Mouse (Mus musculus): ENCODE data around the gene Cenpf. TPM values are rescaled to one million over a fixed set of nuclear protein-coding genes. Genes with fewer than 3 reads are reported as not detected.
"Not testable (repeated sequence)": the region's sequence is repeated elsewhere in the genome, so short reads cannot be mapped to it uniquely, and the experiment has no call there.

Gene Cenpf
- polyA plus RNA-seq, 1 experiment from 2014 or later, result 73.0 TPM

GRCm38 (mm10) chr1:189694391-189694790 lies 6.5 kb upstream of the Cenpf start:
- H3K4me1 ChIP-seq (replicated peaks), result peaks cover 27% of the 10 kb centered on the region
- no peak overlapping the region for H3K4me3 ChIP-seq
- 91% methylated on average over 2 of the region's 2 CpGs for WGBS
- no peaks in the 10 kb centered on the region for H3K36me3 ChIP-seq
- H3K9me3 ChIP-seq (replicated peaks), result no peaks in the 10 kb centered on the region
- H3K27ac ChIP-seq (ENCODE audit: poor library complexity, severe bottlenecking), result no peak overlapping the region
- no peak overlapping the region for H3K9ac ChIP-seq
- no peak overlapping the region for H3K4me2 ChIP-seq
- no peak for ATAC-seq (ENCODE audit: insufficient number of reproducible peaks, low FRiP score)
- no peaks in the 10 kb centered on the region for H3K27me3 ChIP-seq (replicated peaks)

DNA sequence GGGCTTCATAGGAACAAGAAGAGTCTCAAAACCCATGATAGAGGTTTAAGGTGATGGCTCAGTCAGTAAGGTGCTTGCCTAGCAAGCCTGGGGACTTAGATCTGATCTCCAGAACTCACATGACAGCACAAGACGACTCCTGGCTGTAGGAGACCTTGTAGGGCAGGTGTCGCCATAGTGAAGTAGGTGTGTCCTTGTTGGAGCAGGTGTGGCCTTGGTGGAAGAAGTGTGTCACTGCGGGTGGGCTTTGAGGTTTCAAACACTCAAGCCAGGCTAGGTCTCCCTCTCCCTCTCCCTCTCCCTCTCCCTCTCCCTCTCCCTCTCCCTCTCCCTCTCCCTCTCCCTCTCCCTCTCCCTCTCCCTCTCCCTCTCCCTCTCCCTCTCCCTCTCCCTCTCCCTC lies 4.6 kb upstream of the Cenpf start:
- ATAC-seq (ENCODE audit: insufficient number of reproducible peaks, low FRiP score); H3K36me3 ChIP-seq; H3K27ac ChIP-seq (ENCODE audit: poor library complexity, severe bottlenecking); H3K4me2 ChIP-seq; H3K4me3 ChIP-seq; H3K27me3 ChIP-seq (replicated peaks); H3K9me3 ChIP-seq (replicated peaks); H3K9ac ChIP-seq: not testable (repeated sequence)
- WGBS, result 47% methylated on average over 3 of the region's 3 CpGs
- peaks cover 24% of the 10 kb centered on the region for H3K4me1 ChIP-seq (replicated peaks)

DNA sequence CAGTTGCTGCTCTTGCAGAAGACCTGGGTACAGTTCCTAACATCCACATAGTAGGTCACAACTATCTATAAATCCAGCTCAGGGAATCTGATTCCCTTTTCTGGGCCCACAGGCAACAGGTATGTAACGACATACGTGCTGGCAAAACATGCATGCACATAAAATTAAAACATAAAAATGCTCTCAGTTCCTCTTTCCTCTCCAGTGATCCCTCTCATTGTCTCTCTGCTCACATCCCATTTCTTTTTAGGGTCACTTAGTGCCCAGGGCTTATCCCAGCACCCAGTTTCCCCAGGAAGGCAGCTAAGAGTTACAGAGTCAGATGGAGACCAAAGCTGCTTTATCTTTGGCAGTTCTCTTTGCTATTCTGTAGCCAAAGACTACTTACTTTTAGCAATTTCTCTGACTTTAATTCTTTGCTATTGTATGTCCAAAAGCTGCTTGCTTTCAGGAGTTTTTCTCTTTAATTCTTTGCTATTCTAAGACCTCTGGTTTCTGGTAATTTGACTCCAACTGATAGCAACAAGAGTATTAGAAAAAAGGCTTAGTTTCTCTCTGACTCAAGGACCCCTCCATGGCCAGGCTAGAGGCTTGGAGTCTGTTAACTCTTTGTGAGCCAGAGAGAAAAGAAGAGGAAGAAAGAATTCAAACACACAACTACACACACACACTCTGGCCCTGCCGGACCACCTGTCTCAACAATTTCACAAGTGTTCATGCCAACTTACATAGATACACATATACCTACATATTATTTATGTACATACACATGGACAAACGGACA lies 1.4 kb upstream of the Cenpf start:
- H3K4me2 ChIP-seq, result peak overlapping the region; percentile 68
- ATAC-seq (ENCODE audit: insufficient number of reproducible peaks, low FRiP score), result no peak
- peak overlapping the region; percentile 66 for H3K9ac ChIP-seq
- H3K4me3 ChIP-seq, result peak overlapping the region; percentile 92
- peaks cover 30% of the 10 kb centered on the region for H3K4me1 ChIP-seq (replicated peaks)
- peaks cover 11% of the 10 kb centered on the region for H3K36me3 ChIP-seq
- H3K9me3 ChIP-seq (replicated peaks), result no peaks in the 10 kb centered on the region
- WGBS, result 40% methylated on average over 4 of the region's 4 CpGs
- H3K27ac ChIP-seq (ENCODE audit: poor library complexity, severe bottlenecking), result peak overlapping the region; percentile 78
- no peaks in the 10 kb centered on the region for H3K27me3 ChIP-seq (replicated peaks)

GRCm38 (mm10) chr1:189688388-189688750 lies 483 bp upstream of the Cenpf start:
- H3K9ac ChIP-seq, result peak overlapping the region; percentile 66
- peak overlapping the region; percentile 92 for H3K4me3 ChIP-seq
- WGBS, result 1% methylated on average over 15 of the region's 15 CpGs
- H3K36me3 ChIP-seq, result peaks cover 19% of the 10 kb centered on the region
- ATAC-seq (ENCODE audit: insufficient number of reproducible peaks, low FRiP score), result no peak
- peak overlapping the region; percentile 78; the same call in 1 of the 2 replicates for H3K27ac ChIP-seq (ENCODE audit: poor library complexity, severe bottlenecking)
- H3K9me3 ChIP-seq (replicated peaks), result no peaks in the 10 kb centered on the region
- peak overlapping the region; percentile 68 for H3K4me2 ChIP-seq
- no peaks in the 10 kb centered on the region for H3K27me3 ChIP-seq (replicated peaks)
- H3K4me1 ChIP-seq (replicated peaks), result peaks cover 30% of the 10 kb centered on the region

DNA sequence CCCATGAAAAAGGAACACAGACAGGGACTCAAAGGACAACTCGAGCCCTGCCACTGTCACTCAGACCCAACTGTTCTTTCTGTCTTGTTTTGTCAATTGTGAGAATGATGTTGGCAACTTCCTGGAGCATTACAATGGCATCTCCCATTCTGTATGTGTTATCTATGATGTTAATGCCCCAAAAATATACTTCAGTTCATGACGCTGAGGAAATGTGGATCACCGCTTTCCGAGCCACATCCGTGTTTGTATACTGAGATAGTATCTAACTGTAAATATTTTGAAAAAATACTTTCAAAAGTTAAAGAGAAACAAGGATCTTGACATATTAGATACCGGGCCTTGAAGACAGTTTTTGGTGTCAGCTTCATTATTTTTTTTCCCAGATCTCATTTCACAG lies 1.9 kb downstream of the Cenpf start:
- H3K9ac ChIP-seq, result no peak overlapping the region
- no peak overlapping the region for H3K27ac ChIP-seq (ENCODE audit: poor library complexity, severe bottlenecking)
- WGBS, result 70% methylated on average over 6 of the region's 6 CpGs
- no peaks in the 10 kb centered on the region for H3K27me3 ChIP-seq (replicated peaks)
- peak overlapping the region; percentile 33 for H3K4me2 ChIP-seq
- no peak for ATAC-seq (ENCODE audit: insufficient number of reproducible peaks, low FRiP score)
- H3K4me3 ChIP-seq, result peak overlapping the region; percentile 37; the same call in 1 of the 2 replicates
- peaks cover 30% of the 10 kb centered on the region for H3K4me1 ChIP-seq (replicated peaks)
- H3K9me3 ChIP-seq (replicated peaks), result no peaks in the 10 kb centered on the region
- peaks cover 33% of the 10 kb centered on the region for H3K36me3 ChIP-seq

- Histone ChIP-seq H3K27me3 (replicated peaks) (no peaks in the 10 kb centered on the region), H3K9ac (no peak overlapping the region), H3K27ac (ENCODE audit: poor library complexity, severe bottlenecking) (no peak overlapping the region), H3K4me1 (replicated peaks) (peaks cover 25% of the 10 kb centered on the region), H3K36me3 (peaks cover 44% of the 10 kb centered on the region), H3K4me2 (no peak overlapping the region), H3K9me3 (replicated peaks) (no peaks in the 10 kb centered on the region), H3K4me3 (no peak overlapping the region)
- 92% methylated on average over 9 of the region's 9 CpGs for WGBS
- no peak for ATAC-seq (ENCODE audit: insufficient number of reproducible peaks, low FRiP score)
Measured at GRCm38 (mm10) chr1:189684786-189685415, 3.0 kb downstream of the Cenpf start.

DNA sequence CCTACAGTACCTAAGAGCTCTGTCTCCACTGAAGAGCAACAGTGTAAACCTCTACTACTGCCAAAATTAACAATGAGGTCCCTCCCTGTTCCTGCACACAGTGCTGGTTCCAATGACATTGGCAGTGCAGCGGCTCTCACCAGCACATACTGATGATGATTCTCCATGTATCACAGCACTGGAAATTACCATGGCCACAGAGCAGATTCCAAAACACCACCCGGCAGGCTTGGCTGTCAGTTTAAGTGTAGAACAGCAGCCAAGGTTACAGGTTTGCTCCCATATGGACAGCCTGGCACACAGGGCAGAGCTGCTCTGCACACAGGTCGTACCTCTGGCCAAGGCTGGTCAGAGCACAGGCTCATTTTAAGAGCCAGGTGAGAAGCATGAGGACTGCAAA lies 8.3 kb downstream of the Cenpf start:
- Histone ChIP-seq H3K9me3 (replicated peaks) (no peaks in the 10 kb centered on the region), H3K27ac (ENCODE audit: poor library complexity, severe bottlenecking) (no peak overlapping the region), H3K9ac (no peak overlapping the region), H3K27me3 (replicated peaks) (no peaks in the 10 kb centered on the region), H3K4me1 (replicated peaks) (no peaks in the 10 kb centered on the region), H3K4me3 (no peak overlapping the region), H3K4me2 (no peak overlapping the region), H3K36me3 (peaks cover 65% of the 10 kb centered on the region)
- 96% methylated on average over 3 of the region's 3 CpGs for WGBS
- no peak for ATAC-seq (ENCODE audit: insufficient number of reproducible peaks, low FRiP score)

DNA sequence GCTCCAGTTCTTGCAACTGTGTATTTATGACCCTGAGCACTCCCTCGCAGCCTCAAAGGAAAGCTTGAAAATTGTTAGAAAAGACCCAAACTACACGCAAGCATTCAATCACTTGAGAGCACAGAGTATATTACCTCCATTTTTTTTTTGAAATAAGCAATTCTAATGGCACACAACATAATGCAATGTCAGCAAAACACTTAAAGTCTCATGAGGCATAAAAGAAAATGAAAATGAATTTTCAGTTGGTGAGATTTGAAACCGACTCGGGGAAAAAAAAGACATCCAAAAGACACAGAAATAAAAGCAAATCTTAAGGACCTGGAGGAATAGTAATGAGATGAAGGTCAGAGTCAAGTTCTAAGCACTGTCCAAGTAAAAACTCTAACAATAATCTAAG lies 11.9 kb downstream of the Cenpf start:
- Histone ChIP-seq H3K36me3 (peaks cover 67% of the 10 kb centered on the region), H3K4me1 (replicated peaks) (no peaks in the 10 kb centered on the region), H3K4me3 (no peak overlapping the region), H3K4me2 (no peak overlapping the region), H3K27me3 (replicated peaks) (no peaks in the 10 kb centered on the region), H3K27ac (ENCODE audit: poor library complexity, severe bottlenecking) (no peak overlapping the region), H3K9me3 (replicated peaks) (no peaks in the 10 kb centered on the region), H3K9ac (no peak overlapping the region)
- WGBS, result 95% methylated on average over 4 of the region's 4 CpGs
- no peak for ATAC-seq (ENCODE audit: insufficient number of reproducible peaks, low FRiP score)

DNA sequence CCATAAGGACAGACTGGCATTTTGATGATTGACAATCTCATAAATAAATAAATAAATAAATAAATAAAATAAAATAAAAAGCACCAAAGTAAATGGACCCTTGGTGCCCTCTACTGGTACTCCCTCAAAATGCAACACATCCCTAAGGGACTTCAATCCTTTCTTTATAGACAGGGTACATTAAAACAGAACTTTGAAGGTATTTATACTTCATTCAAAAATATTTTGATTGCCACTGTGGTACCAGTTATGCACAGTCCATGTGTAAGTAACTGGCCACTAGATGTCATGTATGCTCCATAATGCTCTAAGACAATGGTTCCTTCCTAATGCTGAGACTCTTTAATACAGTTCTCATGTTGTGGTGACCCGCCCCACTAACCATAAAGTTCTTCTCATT lies 12.5 kb downstream of the Cenpf start:
- Histone ChIP-seq H3K9ac (no peak overlapping the region), H3K27me3 (replicated peaks) (no peaks in the 10 kb centered on the region), H3K4me1 (replicated peaks) (no peaks in the 10 kb centered on the region), H3K4me3 (no peak overlapping the region), H3K9me3 (replicated peaks) (no peaks in the 10 kb centered on the region), H3K4me2 (no peak overlapping the region), H3K27ac (ENCODE audit: poor library complexity, severe bottlenecking) (no peak overlapping the region), H3K36me3 (peaks cover 65% of the 10 kb centered on the region)
- ATAC-seq (ENCODE audit: insufficient number of reproducible peaks, low FRiP score), result no peak
- 94% methylated on average over 1 of the region's 1 CpGs for WGBS

DNA sequence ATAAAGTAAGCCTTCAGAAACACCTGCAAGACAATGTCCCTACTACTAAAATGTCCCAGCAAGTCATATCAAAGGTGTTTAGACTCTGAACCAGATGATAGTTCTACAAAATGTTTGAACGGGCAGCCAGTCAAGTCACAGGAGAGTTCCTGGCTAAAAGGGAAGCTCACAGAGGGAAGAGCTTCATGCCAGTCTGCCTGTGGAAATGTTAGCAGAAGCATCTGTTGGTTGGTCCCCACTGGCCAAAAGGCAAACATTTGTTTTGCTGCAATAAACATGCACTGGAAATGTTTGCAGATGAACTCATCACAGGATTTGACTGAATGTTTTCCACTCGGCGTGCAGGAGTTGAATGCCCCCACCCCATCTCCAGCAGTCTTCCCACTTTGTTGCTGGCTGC lies 21.9 kb downstream of the Cenpf start:
- no peaks in the 10 kb centered on the region for H3K27me3 ChIP-seq (replicated peaks)
- no peak for ATAC-seq (ENCODE audit: insufficient number of reproducible peaks, low FRiP score)
- H3K4me2 ChIP-seq, result no peak overlapping the region
- H3K4me3 ChIP-seq, result no peak overlapping the region
- H3K9me3 ChIP-seq (replicated peaks), result no peaks in the 10 kb centered on the region
- 88% methylated on average over 3 of the region's 3 CpGs for WGBS
- H3K4me1 ChIP-seq (replicated peaks), result no peaks in the 10 kb centered on the region
- peaks cover 60% of the 10 kb centered on the region for H3K36me3 ChIP-seq
- no peak overlapping the region for H3K9ac ChIP-seq
- no peak overlapping the region for H3K27ac ChIP-seq (ENCODE audit: poor library complexity, severe bottlenecking)

DNA sequence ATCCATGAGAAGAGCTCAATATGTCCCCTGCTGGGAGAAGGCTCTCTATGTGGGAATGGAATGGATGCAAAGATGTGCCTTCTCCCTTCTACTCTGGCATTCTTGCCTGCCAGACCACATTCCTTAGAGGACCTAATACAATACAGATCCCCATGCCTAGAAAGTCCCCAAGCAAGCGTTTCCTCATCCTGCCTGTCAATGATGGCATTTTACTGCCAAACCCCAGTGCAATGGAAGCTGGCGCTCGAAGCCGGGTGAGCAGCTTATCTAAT lies 23.1 kb downstream of the Cenpf start:
- peaks cover 56% of the 10 kb centered on the region for H3K36me3 ChIP-seq
- ATAC-seq (ENCODE audit: insufficient number of reproducible peaks, low FRiP score), result no peak
- no peaks in the 10 kb centered on the region for H3K27me3 ChIP-seq (replicated peaks)

More for the DNA sequence above, 23.1 kb downstream of the Cenpf start:
- Histone ChIP-seq H3K4me3 (no peak overlapping the region), H3K4me2 (no peak overlapping the region), H3K9me3 (replicated peaks) (no peaks in the 10 kb centered on the region), H3K27ac (ENCODE audit: poor library complexity, severe bottlenecking) (no peak overlapping the region), H3K4me1 (replicated peaks) (no peaks in the 10 kb centered on the region), H3K9ac (no peak overlapping the region)
- 80% methylated on average over 4 of the region's 4 CpGs for WGBS

Measured in heart, embryonic 12.5 days (tissue).